In genomic region chr10:77007433-77008108, GRCm38 (mm10) we compare ENCODE assay signal across 8 mouse cellular contexts. TPM values are rescaled to one million over a fixed set of nuclear protein-coding genes. Genes with fewer than 3 reads are reported as not detected.
DNase-seq lines count a peak whose midpoint lies in the region; ATAC-seq lines count a peak whose summit lies in the region.

No protein-coding gene starts in this region.

- DNase-seq in adrenal gland, adult 8-10 months = peak; percentile 12
- no peak for DNase-seq in adrenal gland, adult 18-20 months (ENCODE audit: low spot score in 2 of 2)
- DNase-seq in embryo, embryonic 9.5 days (ENCODE audit: extremely low spot score) = peak; percentile 71
- DNase-seq in frontal cortex, postnatal 25 days (ENCODE audit: low spot score in 2 of 2) = no peak

- H3K4me1 ChIP-seq in kidney, embryonic 14.5 days (ENCODE audit: control insufficient read depth, insufficient read depth, low read length) = peaks cover 14% of the 10 kb centered on the region; the same call in 1 of the 2 replicates
- peaks cover 16% of the 10 kb centered on the region for H3K4me1 ChIP-seq in midbrain, embryonic 15.5 days

- no peak overlapping the region for H3K9ac ChIP-seq in kidney, embryonic 14.5 days (ENCODE audit: low read depth, low read length)
- H3K9ac ChIP-seq in midbrain, embryonic 15.5 days = no peak overlapping the region

- 27% methylated on average over 8 of the region's 8 CpGs for WGBS in kidney, embryonic 14.5 days
- WGBS in midbrain, embryonic 15.5 days = 32% methylated on average over 8 of the region's 8 CpGs

- H3K4me3 ChIP-seq in kidney, embryonic 14.5 days (ENCODE audit: low read length) = no peak overlapping the region
- H3K4me3 ChIP-seq in midbrain, embryonic 15.5 days = no peak overlapping the region

- no peak overlapping the region for H3K4me2 ChIP-seq in kidney, embryonic 14.5 days (replicated peaks; ENCODE audit: low read depth, low read length)
- H3K4me2 ChIP-seq in midbrain, embryonic 15.5 days = no peak overlapping the region

- H3K36me3 ChIP-seq in kidney, embryonic 14.5 days (ENCODE audit: control insufficient read depth, insufficient read depth, low read length) = no peaks in the 10 kb centered on the region
- no peaks in the 10 kb centered on the region for H3K36me3 ChIP-seq in midbrain, embryonic 15.5 days (replicated peaks)

- H3K9me3 ChIP-seq in kidney, embryonic 14.5 days (ENCODE audit: control insufficient read depth, low read length) = no peaks in the 10 kb centered on the region
- no peaks in the 10 kb centered on the region for H3K9me3 ChIP-seq in midbrain, embryonic 15.5 days

- H3K27me3 ChIP-seq in kidney, embryonic 14.5 days (ENCODE audit: control insufficient read depth, insufficient read depth, low read length) = no peaks in the 10 kb centered on the region
- no peaks in the 10 kb centered on the region for H3K27me3 ChIP-seq in midbrain, embryonic 15.5 days (replicated peaks)

- no peak overlapping the region for H3K27ac ChIP-seq in kidney, embryonic 14.5 days (ENCODE audit: low read depth, low read length)
- peak overlapping the region; percentile 72 for H3K27ac ChIP-seq in midbrain, embryonic 15.5 days

- ATAC-seq in kidney, embryonic 14.5 days (ENCODE audit: low FRiP score, low TSS enrichment) = peak; percentile 19; the same call in 1 of the 2 replicates
- ATAC-seq in midbrain, embryonic 15.5 days (replicated peaks) = peak; percentile 14; the same call in 1 of the 2 replicates
- no peak for ATAC-seq in frontal cortex, adult (ENCODE audit: low TSS enrichment)
- ATAC-seq in granulocyte monocyte progenitor cell, adult 5-6 weeks (replicated peaks; ENCODE audit: poor library complexity, severe bottlenecking) = no peak

RNA-seq across cellular contexts. Expression of gene Slc19a1, which starts 24.5 kb away (rescaled TPM):
- 10 to 100 TPM; 15.9 to 21.1 (median 18.1) TPM for total RNA-seq in adrenal gland, adult 8-10 months (2022)
- 10 to 100 TPM; 17.6 to 26.6 TPM for total RNA-seq in adrenal gland, adult 18-20 months (2021)
- 34.1 and 40.9 TPM in 2 replicates for polyA plus RNA-seq in kidney, embryonic 14.5 days (2014; fragmentation: Nextera tagmentation; extraction: Ambion mirVana)
- 43.9 and 45.7 TPM in 2 replicates for polyA plus RNA-seq in midbrain, embryonic 15.5 days (2015; fragmentation: Nextera tagmentation; extraction: Ambion mirVana)
- total RNA-seq in granulocyte monocyte progenitor cell, adult 5-6 weeks (2014; fragmentation: Nextera tagmentation) = 43.5 and 50.8 TPM in 2 replicates
- total RNA-seq in granulocyte monocyte progenitor cell, adult 5-6 weeks (2017) = 26.0 and 27.2 TPM in 2 replicates

RNA-seq across cellular contexts. Expression of gene Pcbp3, which starts 45.9 kb away (rescaled TPM):
- 10 to 100 TPM; 31.7 to 46.9 (median 35.9) TPM for total RNA-seq in adrenal gland, adult 8-10 months (2022)
- 10 to 100 TPM; 26.2 to 38.9 TPM for total RNA-seq in adrenal gland, adult 18-20 months (2021)
- 19.7 and 28.4 TPM in 2 replicates for polyA plus RNA-seq in kidney, embryonic 14.5 days (2014; fragmentation: Nextera tagmentation; extraction: Ambion mirVana)
- polyA plus RNA-seq in midbrain, embryonic 15.5 days (2015; fragmentation: Nextera tagmentation; extraction: Ambion mirVana) = 69.5 and 72.5 TPM in 2 replicates
- total RNA-seq in granulocyte monocyte progenitor cell, adult 5-6 weeks (2014; fragmentation: Nextera tagmentation) = 15.7 and 16.1 TPM in 2 replicates
- total RNA-seq in granulocyte monocyte progenitor cell, adult 5-6 weeks (2017) = 4.2 and 9.8 TPM in 2 replicates

Comparison
In these comparisons a context has a peak if more than half of its experiments do, and no peak if none do; other contexts are left out.
1. DNase-seq: peak in adrenal gland, adult 8-10 months (single experiment) and embryo, embryonic 9.5 days (single experiment); none in adrenal gland, adult 18-20 months (0 of 2) and frontal cortex, postnatal 25 days (0 of 2).
2. ATAC-seq: peak in kidney, embryonic 14.5 days (single experiment) and midbrain, embryonic 15.5 days (single experiment); none in frontal cortex, adult (single experiment) and granulocyte monocyte progenitor cell, adult 5-6 weeks (single experiment).